15 mouse cellular contexts compared by ENCODE assay signal in genomic region chr12:79429507-79430291, GRCm38 (mm10).
DNase-seq lines count a peak whose midpoint lies in the region; ATAC-seq and TF ChIP-seq lines count a peak whose summit lies in the region.
"Had no signal": no experiment of that assay in that cellular context is flagged by ENCODE, and none has a peak within 500 bp of the region (broad histone marks: within the 10 kb centered on the region; RNA-seq: fewer than 3 reads in every experiment).

No protein-coding gene starts in this region.

- no peak for TF ChIP-seq CTCF in gastrocnemius, adult 2 months (IDR thresholded peaks at IDR 0.05)

- peaks cover 9% of the 10 kb centered on the region for H3K4me1 ChIP-seq in intestine, embryonic 16.5 days (ENCODE audit: control insufficient read depth, insufficient read depth, low read length)
- H3K4me1 ChIP-seq in intestine, embryonic 15.5 days (replicated peaks) = peaks cover 9% of the 10 kb centered on the region; the same call in 1 of the 2 replicates
- H3K4me1 ChIP-seq in limb, embryonic 12.5 days (replicated peaks) = peaks cover 21% of the 10 kb centered on the region
- H3K4me1 ChIP-seq in forebrain, embryonic 15.5 days = peaks cover 14% of the 10 kb centered on the region

- intact Hi-C loops in gastrocnemius, adult 2 months (cut with DNase I) = no loop called here

- ATAC-seq in intestine, embryonic 16.5 days = no peak
- no peak for ATAC-seq in intestine, embryonic 15.5 days
- no peak for ATAC-seq in limb, embryonic 12.5 days (ENCODE audit: insufficient number of reproducible peaks, insufficient read depth, low FRiP score, low TSS enrichment, low read depth)
- ATAC-seq in forebrain, embryonic 15.5 days (replicated peaks) = no peak
- ATAC-seq: forebrain, postnatal 0 days; liver, postnatal 0 days had no signal

- no peak overlapping the region for H3K4me2 ChIP-seq in intestine, embryonic 16.5 days (ENCODE audit: low read depth, low read length)
- H3K4me2 ChIP-seq in intestine, embryonic 15.5 days (replicated peaks) = no peak overlapping the region
- no peak overlapping the region for H3K4me2 ChIP-seq in limb, embryonic 12.5 days
- no peak overlapping the region for H3K4me2 ChIP-seq in forebrain, embryonic 15.5 days (replicated peaks)
- H3K4me2 ChIP-seq: neural tube, embryonic 13.5 days had no signal

- H3K27me3 ChIP-seq in intestine, embryonic 16.5 days (replicated peaks; ENCODE audit: control insufficient read depth, insufficient read depth, low read length) = no peaks in the 10 kb centered on the region
- H3K27me3 ChIP-seq in intestine, embryonic 15.5 days (replicated peaks) = no peaks in the 10 kb centered on the region
- H3K27me3 ChIP-seq in limb, embryonic 12.5 days = no peaks in the 10 kb centered on the region
- no peaks in the 10 kb centered on the region for H3K27me3 ChIP-seq in forebrain, embryonic 15.5 days
- H3K27me3 ChIP-seq: neural tube, embryonic 13.5 days had no signal

- no peak overlapping the region for H3K27ac ChIP-seq in intestine, embryonic 16.5 days (ENCODE audit: low read length)
- H3K27ac ChIP-seq in intestine, embryonic 15.5 days = no peak overlapping the region
- peak overlapping the region; percentile 4; the same call in 1 of the 2 replicates for H3K27ac ChIP-seq in limb, embryonic 12.5 days
- no peak overlapping the region for H3K27ac ChIP-seq in forebrain, embryonic 15.5 days (replicated peaks)
- no peak overlapping the region for H3K27ac ChIP-seq in gastrocnemius, adult 2 months
- H3K27ac ChIP-seq: neural tube, embryonic 13.5 days had no signal

- DNase-seq in 416B (ENCODE audit: low read depth) = peak; percentile 69
- DNase-seq in T-cell, adult 2 months (ENCODE audit: low spot score) = peak; percentile 11
- no peak for DNase-seq in gastrocnemius, adult 2 months
- DNase-seq: cerebellum, adult 8-10 months; forebrain, postnatal 0 days; kidney, postnatal 25 days; liver, postnatal 0 days; midbrain, embryonic 14.5 days; retina, postnatal 1 day; spleen, adult 18-20 months had no signal

- 0 out of 2 replicates have a peak overlapping the region, but pooled peaks have one; percentile 27 for H3K9ac ChIP-seq in intestine, embryonic 16.5 days (ENCODE audit: low read depth, low read length)
- no peak overlapping the region for H3K9ac ChIP-seq in intestine, embryonic 15.5 days
- H3K9ac ChIP-seq in limb, embryonic 12.5 days (replicated peaks) = no peak overlapping the region
- H3K9ac ChIP-seq in forebrain, embryonic 15.5 days (replicated peaks) = no peak overlapping the region
- H3K9ac ChIP-seq: forebrain, postnatal 0 days; liver, postnatal 0 days; neural tube, embryonic 13.5 days had no signal

- H3K36me3 ChIP-seq in intestine, embryonic 16.5 days (ENCODE audit: control insufficient read depth, insufficient read depth, low read length) = no peaks in the 10 kb centered on the region
- no peaks in the 10 kb centered on the region for H3K36me3 ChIP-seq in intestine, embryonic 15.5 days
- no peaks in the 10 kb centered on the region for H3K36me3 ChIP-seq in limb, embryonic 12.5 days
- no peaks in the 10 kb centered on the region for H3K36me3 ChIP-seq in forebrain, embryonic 15.5 days
- H3K36me3 ChIP-seq: neural tube, embryonic 13.5 days had no signal

- H3K9me3 ChIP-seq in intestine, embryonic 16.5 days (ENCODE audit: control insufficient read depth, low read length) = no peaks in the 10 kb centered on the region
- H3K9me3 ChIP-seq in intestine, embryonic 15.5 days = no peaks in the 10 kb centered on the region
- no peaks in the 10 kb centered on the region for H3K9me3 ChIP-seq in limb, embryonic 12.5 days
- no peaks in the 10 kb centered on the region for H3K9me3 ChIP-seq in forebrain, embryonic 15.5 days

- WGBS in intestine, embryonic 16.5 days = 57% methylated on average over 7 of the region's 7 CpGs
- WGBS in intestine, embryonic 15.5 days = 52% methylated on average over 7 of the region's 7 CpGs
- 47% methylated on average over 7 of the region's 7 CpGs for WGBS in limb, embryonic 12.5 days
- 52% methylated on average over 7 of the region's 7 CpGs for WGBS in forebrain, embryonic 15.5 days

- H3K4me3 ChIP-seq in intestine, embryonic 16.5 days (ENCODE audit: low read length) = no peak overlapping the region
- no peak overlapping the region for H3K4me3 ChIP-seq in intestine, embryonic 15.5 days (replicated peaks)
- H3K4me3 ChIP-seq in limb, embryonic 12.5 days (replicated peaks) = no peak overlapping the region
- no peak overlapping the region for H3K4me3 ChIP-seq in forebrain, embryonic 15.5 days
- H3K4me3 ChIP-seq in gastrocnemius, adult 2 months = no peak overlapping the region
- H3K4me3 ChIP-seq: neural tube, embryonic 13.5 days had no signal
